Mouse (Mus musculus) heart, embryonic 12.5 days (tissue): ENCODE measurements around the gene Rps3a1. TPM values are rescaled to one million over a fixed set of nuclear protein-coding genes. Genes with fewer than 3 reads are reported as not detected.

Experiments used
- ATAC-seq: fragments of 200-750 bp; cut with Nextera tagmentation; 2 replicates; pipeline ENCODE4 v1.8.0; 2017; ENCODE audit warnings: moderate TSS enrichment, moderate library complexity; ENCODE audit not compliant: insufficient number of reproducible peaks, low FRiP score
- H3K27ac ChIP-seq: fragments of 300-500 bp; sonication (generic); 2 replicates; pipeline ENCODE4 v1.5.1; 2016; ENCODE audit warnings: mild to moderate bottlenecking, moderate library complexity; ENCODE audit not compliant: poor library complexity, severe bottlenecking
- H3K27me3 ChIP-seq: fragments of 300-500 bp; sonication (generic); replicated peaks from 2 replicates; pipeline ENCODE4 v1.6.1; 2016; ENCODE audit warnings: mild to moderate bottlenecking, moderate library complexity
- H3K36me3 ChIP-seq: fragments of 300-500 bp; sonication (generic); 2 replicates; pipeline ENCODE4 v1.6.1; 2016; ENCODE audit warnings: mild to moderate bottlenecking, moderate library complexity
- H3K4me1 ChIP-seq: fragments of 300-500 bp; sonication (generic); replicated peaks from 2 replicates; pipeline ENCODE4 v1.6.1; 2016; ENCODE audit warnings: mild to moderate bottlenecking
- H3K4me2 ChIP-seq: fragments of 300-500 bp; sonication (generic); 2 replicates; pipeline ENCODE4 v1.6.1; 2016; ENCODE audit warnings: mild to moderate bottlenecking, moderate library complexity
- H3K4me3 ChIP-seq: fragments of 300-500 bp; sonication (generic); 2 replicates; pipeline ENCODE4 v1.5.1; 2016; ENCODE audit warnings: mild to moderate bottlenecking
- H3K9ac ChIP-seq: fragments of 300-500 bp; sonication (generic); 2 replicates; pipeline ENCODE4 v1.6.1; 2016; ENCODE audit warnings: mild to moderate bottlenecking, moderate library complexity
- H3K9me3 ChIP-seq: fragments of 300-500 bp; sonication (generic); replicated peaks from 2 replicates; pipeline ENCODE4 v1.6.1; 2016; ENCODE audit warnings: mild to moderate bottlenecking, moderate library complexity
- WGBS: fragments of 180-500 bp; shearing (Covaris S2); methylation state at CpG from one replicate; pipeline ENCODE4 v1.1.7; 2016; 5-methylcytosine and 5-hydroxymethylcytosine counted together
- polyA plus RNA-seq: library from polyadenylated mRNA; unstranded; fragments of >200 nt; fragmentation: Nextera tagmentation; extraction: Ambion mirVana; gene quantifications from 2 replicates; pipeline ENCODE4 v1.2.1, GENCODE M21; 2016

Rps3a1 gene
- polyA plus RNA-seq, 1 experiment from 2014 or later: 808 TPM

GRCm38 (mm10) chr3:86101956-86102355, 40.5 kb downstream of the Rps3a1 start:
- Histone ChIP-seq H3K9me3 (no peaks in the 10 kb centered on the region), H3K4me1 (no peaks in the 10 kb centered on the region), H3K4me2 (no peak overlapping the region), H3K27me3 (no peaks in the 10 kb centered on the region), H3K27ac (no peak overlapping the region), H3K36me3 (peaks cover 21% of the 10 kb centered on the region), H3K4me3 (no peak overlapping the region), H3K9ac (no peak overlapping the region)
- 79% methylated on average over 6 of the region's 6 CpGs for WGBS
- ATAC-seq: no peak

DNA sequence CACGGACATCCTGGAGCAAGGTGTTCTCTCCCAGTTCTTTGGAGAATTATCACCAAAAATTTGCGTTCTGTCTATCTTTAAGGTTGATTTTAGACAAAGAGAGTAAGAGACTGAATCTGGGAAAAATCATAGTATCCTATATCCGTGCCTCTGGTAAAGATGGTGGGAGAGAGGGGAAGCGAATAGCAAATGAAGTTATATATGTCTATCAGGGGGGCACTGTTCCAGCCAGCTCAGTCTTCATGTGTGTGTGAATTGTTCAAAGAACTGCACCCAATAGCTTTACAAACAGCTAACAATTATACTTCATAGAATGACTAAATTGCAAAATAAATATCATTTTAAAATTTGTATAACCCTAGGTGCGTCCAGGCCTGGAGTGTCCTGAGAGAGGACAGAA, 48.6 kb downstream of the Rps3a1 start:
- 83% methylated on average over 5 of the region's 5 CpGs for WGBS
- Histone ChIP-seq H3K27ac (no peak overlapping the region), H3K4me3 (no peak overlapping the region)

GRCm38 (mm10) chr3:86093213-86093845, 49.2 kb downstream of the Rps3a1 start:
- Histone ChIP-seq H3K27me3 (no peaks in the 10 kb centered on the region), H3K9ac (no peak overlapping the region), H3K9me3 (no peaks in the 10 kb centered on the region), H3K4me3 (no peak overlapping the region), H3K4me1 (no peaks in the 10 kb centered on the region), H3K27ac (no peak overlapping the region), H3K4me2 (no peak overlapping the region), H3K36me3 (peaks cover 7% of the 10 kb centered on the region; the same call in 1 of the 2 replicates)
- no peak for ATAC-seq
- 71% methylated on average over 6 of the region's 6 CpGs for WGBS

More for the DNA sequence above, 48.6 kb downstream of the Rps3a1 start:
- H3K9me3 ChIP-seq: no peaks in the 10 kb centered on the region
- no peaks in the 10 kb centered on the region for H3K4me1 ChIP-seq
- ATAC-seq: no peak
- no peaks in the 10 kb centered on the region for H3K27me3 ChIP-seq
- no peak overlapping the region for H3K4me2 ChIP-seq
- H3K36me3 ChIP-seq: peaks cover 7% of the 10 kb centered on the region; the same call in 1 of the 2 replicates
- no peak overlapping the region for H3K9ac ChIP-seq

Other genes starting within 250 kb of the Rps3a1 start
- 16.6 and 16.9 TPM in 2 replicates for gene Sh3d19, start 171.6 kb downstream of the Rps3a1 start, polyA plus RNA-seq
- not detected in 2 replicates for gene Prss48, start 140.2 kb downstream of the Rps3a1 start, polyA plus RNA-seq
- gene Lrba, start 82.0 kb upstream of the Rps3a1 start, polyA plus RNA-seq: 2.4 and 2.9 TPM in 2 replicates